Mouse (Mus musculus) bone marrow macrophage, adult 2 months (primary cell): ENCODE measurements at regions not wholly inside any gene's neighbourhood (a gene's known extent, or its start where the extent isn't known, plus 50 kb on each side); places are given as distances from the start of the nearest gene placed in this dataset.

Experiments
- CTCF ChIP-seq: IDR thresholded peaks from 2 replicates; pipeline ENCODE4 v1.5.1; 2012; ENCODE audit warnings: low read depth, mild to moderate bottlenecking, low read length, moderate library complexity
- POLR2A ChIP-seq: IDR thresholded peaks from 2 replicates; pipeline ENCODE4 v1.6.1; 2012; ENCODE audit warnings: mild to moderate bottlenecking, low read depth, low read length, borderline replicate concordance

DNA sequence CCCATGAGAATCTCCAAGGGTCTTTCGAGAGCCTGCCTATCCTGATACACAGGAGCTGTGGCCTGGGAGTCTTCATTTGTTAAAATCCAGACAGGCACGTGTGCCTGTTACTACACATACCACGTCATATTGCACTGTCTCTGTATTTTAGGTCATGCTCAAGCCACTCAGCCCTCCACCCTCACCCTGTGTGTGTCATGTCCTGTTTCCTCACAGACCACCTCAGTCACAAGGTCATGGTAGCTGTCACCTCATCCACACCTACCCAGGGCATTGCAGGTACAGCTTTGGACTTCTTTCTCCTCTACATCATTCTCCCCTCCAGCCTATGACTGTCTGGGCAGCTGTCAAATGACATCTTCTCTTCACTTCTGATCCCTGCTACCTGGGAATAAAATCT is 320.9 kb upstream of the Runx1 start:
- TF ChIP-seq CTCF (no peak), POLR2A (no peak)
